Mouse (Mus musculus) layer of hippocampus, postnatal 14 days (tissue): ENCODE results near the gene Gm2663. TPM values are rescaled to one million over a fixed set of nuclear protein-coding genes. Genes with fewer than 3 reads are reported as not detected.

Experiments
- total RNA-seq, 2 experiments: library from RNA; stranded (reverse); gene quantifications; 2 replicates each; pipeline ENCODE4 v1.2.3; 2021

Gm2663 gene
- total RNA-seq, 2 experiments from 2014 or later, result not detected

Other genes starting within 250 kb of the Gm2663 start
- not detected for gene Moxd2, start 112.0 kb downstream of the Gm2663 start, total RNA-seq
- gene Prss58, start 99.1 kb downstream of the Gm2663 start, total RNA-seq, result not detected
- not detected for gene 1700074P13Rik, start 58.9 kb downstream of the Gm2663 start, total RNA-seq
- gene Gm4744, start 47.6 kb downstream of the Gm2663 start, total RNA-seq, result not detected
- not detected for gene 1810009J06Rik, start 34.7 kb downstream of the Gm2663 start, total RNA-seq
- not detected for gene 2210010C04Rik, start 36.0 kb upstream of the Gm2663 start, total RNA-seq